Mouse (Mus musculus): ENCODE data around the gene Rps6kb2.
A peak's percentile ranks its signal among the peaks of the same experiment; 100 is the strongest.

Rps6kb2 gene

DNA sequence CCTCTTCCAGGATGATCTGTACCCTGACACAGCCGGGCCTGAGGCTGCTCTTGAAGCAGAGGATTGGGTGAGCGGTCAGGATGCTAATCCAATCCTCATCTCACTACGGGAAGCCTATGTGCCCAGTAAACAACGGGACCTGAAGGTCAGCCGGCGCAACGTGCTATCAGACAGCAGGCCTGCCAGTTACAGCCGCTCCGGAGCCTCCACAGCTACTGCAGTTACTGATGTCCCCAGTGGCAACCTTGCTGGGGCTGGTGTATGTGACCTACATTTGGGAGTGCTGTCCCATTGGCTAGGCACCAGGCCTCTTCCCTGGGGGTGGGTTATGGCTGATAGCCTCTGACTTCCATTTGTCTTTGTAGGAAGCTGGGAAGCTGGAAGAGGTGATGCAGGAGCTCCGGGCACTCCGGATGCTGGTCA is 9.9 kb downstream of the Rps6kb2 start, which contains the start of gene Ptprcap:
Gene Ptprcap (plus strand): TSS at position 373 of the 423 bp plus-strand sequence.
- DNase-seq: no peak

DNA sequence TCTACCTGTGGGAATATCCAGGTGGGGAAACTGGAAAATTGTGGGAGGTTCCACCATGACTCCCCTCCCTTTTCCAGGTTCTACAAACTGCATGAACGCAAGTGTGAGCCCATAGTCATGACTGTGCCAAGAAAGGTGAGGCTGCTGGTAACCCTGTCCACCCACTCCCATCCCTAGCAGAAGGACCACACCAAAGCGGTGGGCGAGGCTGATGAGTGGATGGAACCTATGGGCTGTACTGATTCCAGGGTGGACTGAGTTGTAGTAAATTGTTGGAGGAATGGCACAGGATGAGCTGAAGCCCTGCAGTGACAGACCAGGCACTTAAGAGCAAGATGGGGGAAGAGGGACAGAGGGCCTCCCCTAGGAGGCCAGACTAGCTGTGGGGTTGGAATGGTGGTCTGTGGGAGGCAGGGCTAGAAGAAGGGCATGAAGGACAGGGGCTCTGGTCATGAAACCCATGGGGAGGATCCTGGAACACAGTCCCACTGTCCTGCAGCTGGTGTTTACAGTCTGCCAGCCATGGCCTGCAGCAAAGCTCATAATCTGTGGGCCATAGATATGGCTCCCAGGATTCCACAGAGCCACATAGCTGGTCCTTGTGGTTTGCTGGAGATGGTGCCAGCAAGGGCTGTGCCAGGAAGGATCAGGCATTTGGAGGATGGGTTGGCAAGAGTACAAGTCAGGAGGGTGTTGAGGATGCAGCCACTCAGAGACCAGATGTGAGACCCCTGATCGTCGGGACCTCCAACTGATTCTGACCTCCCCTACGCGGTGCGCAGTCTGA is 10.5 kb downstream of the Rps6kb2 start:
- no peak for DNase-seq

DNA sequence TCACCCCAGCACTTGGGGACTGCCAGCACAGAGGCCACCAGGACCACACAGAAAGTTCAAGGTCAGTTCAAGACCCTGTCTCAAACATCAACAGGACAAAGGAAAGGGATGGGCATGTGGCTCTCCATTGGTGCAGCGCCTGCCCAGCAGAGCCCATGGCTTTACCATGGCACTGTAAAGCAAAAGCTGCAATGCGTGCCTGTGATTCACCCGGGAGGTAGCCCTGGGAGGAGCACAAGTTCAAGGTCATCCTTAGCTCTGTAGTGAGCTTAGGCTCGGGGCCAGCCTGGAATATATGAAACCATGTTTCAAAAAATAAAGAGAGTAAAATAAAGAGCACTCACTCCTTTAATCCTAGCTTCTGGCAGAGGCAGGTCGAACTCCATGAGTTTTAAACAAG is 11.3 kb downstream of the Rps6kb2 start:
- DNase-seq: no peak

DNA sequence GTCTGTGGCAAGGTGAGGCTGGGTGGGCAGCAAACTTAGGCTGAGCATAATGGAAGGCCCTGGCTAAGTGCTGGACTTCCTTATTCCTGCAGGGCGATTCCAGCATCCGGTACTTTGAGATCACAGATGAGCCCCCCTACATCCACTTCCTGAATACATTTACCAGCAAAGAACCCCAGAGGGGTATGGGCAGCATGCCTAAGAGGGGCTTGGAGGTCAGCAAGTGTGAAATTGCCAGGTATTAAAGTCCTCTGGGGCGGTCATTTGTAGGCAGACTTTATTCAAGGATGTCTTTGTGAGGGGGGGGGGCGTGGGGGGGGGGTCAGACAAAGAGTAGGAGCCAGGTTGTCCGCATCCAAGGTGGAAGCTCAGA is 11.7 kb downstream of the Rps6kb2 start:
- no peak for DNase-seq

DNA sequence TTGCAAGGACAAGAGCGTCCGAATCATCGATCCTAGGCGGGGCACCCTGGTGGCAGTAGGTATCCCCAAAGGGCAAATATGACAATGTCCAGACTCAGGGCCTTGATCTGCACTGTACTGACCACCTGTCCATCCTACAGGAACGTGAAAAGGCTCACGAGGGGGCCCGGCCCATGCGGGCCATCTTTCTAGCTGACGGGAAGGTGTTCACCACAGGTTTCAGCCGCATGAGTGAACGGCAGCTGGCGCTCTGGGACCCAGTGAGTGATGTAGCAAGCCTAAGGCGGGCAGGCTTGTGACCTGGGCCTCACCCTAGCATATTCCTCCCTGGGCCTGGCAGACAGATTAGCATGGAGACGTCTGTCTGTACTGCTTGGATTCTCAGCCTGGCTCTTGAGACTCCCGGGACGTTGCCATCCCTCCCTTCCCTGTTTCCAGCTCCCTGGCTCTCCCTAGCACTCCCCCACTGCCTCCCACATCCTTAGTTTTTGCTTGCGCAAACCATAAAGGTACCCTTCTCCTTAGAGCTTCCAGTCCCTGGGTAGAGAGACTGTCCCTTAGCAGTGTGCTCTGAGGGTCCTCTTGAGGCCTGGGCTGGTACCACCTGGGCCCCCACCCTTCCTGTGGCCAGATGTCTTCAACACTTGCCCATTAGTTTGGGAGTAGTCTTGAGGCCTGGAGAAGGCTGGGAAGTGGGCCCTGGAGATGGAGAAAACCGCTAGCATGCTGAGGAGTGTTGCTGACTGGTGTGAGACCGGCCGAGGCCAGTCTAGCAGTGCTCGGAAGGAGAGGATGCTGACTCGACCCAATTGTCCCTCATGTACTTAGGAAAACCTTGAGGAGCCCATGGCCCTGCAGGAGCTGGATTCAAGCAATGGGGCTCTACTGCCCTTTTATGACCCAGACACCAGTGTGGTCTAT is 12.3 kb downstream of the Rps6kb2 start:
- no peak for DNase-seq

DNA sequence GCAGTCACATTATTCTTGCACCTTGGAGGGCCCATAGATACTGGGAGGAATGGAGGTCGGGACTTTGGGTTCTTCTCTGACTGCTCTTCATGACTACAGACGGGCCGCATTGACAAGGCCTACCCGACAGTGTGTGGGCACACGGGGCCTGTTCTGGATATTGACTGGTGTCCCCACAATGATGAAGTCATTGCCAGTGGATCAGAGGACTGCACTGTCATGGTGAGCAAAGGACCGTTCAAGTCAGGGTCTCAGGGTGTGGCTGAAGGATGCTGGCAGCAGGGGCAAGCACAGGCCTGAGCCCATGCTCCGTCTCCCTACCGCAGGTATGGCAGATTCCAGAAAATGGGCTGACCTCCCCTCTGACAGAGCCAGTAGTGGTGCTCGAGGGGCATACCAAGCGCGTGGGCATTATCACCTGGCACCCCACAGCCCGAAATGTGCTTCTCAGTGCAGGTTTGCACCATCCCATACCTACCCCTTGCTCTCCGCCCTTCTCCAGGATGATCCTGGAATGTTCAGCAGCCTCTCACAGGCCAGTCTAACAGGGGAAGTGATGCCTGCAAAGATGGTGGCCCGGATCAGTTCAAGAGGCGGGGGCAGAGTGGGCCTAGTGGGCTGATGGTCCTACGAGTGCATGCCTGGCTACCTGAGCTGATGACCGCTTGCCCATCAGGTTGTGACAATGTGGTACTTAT is 13.2 kb downstream of the Rps6kb2 start:
- no peak for DNase-seq

DNA sequence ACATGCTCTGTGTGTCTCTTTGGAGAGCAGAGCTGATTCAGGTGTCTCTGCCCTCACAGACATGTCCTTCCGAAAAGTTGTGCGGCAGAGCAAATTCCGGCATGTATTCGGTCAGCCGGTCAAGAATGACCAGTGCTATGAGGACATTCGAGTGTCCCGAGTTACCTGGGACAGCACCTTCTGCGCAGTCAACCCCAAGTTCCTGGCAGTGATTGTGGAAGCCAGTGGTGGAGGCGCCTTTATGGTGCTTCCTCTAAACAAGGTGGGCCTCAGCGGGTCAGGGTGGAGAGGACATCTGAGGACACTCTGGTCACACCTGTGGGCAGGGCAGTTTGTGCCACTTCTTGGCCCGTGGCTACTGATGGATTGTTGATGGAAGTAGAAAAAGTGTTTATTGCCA is 13.9 kb downstream of the Rps6kb2 start:
- DNase-seq: no peak

DNA sequence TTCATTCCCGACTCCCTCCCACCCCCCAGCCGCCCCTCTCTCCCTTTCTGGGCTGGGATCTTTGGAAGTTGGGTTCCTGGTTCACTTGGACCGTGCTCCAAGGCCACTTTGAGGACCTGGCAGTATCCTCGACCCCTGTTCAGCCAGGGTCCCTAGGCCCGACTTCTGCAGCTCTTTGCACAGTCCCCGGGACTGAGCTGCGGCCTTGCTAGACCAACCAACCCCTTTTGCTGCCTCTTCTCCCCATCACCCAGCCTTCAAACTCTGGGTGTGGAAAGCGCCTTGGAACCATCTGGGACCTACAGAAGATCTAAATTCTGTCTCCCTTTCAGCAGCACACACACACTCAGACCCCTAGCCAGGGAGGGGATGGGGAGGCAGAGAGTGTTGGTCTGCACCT is 14.3 kb downstream of the Rps6kb2 start:
- DNase-seq: no peak

DNA sequence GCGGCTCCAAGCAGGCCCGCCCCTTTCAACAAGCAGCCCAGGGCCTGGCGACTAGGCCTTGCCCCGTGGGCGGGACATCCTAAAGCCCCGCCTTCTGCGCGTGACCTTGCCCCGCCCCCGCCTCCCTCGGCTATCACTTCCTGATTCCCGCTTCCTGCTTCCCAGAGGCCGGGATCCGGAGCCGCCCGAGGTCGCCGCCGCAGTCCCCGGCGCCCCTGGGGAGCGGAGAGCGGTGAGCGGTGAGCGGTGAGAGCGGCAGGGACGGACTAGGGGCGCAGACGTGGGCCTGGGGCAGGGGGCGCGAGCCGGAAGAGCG is 14.7 kb downstream of the Rps6kb2 start, which contains the start of gene Coro1b:
Gene Coro1b (plus strand): TSS at position 129 of the 316 bp plus-strand sequence.
- peak; percentile 98 for DNase-seq

DNA sequence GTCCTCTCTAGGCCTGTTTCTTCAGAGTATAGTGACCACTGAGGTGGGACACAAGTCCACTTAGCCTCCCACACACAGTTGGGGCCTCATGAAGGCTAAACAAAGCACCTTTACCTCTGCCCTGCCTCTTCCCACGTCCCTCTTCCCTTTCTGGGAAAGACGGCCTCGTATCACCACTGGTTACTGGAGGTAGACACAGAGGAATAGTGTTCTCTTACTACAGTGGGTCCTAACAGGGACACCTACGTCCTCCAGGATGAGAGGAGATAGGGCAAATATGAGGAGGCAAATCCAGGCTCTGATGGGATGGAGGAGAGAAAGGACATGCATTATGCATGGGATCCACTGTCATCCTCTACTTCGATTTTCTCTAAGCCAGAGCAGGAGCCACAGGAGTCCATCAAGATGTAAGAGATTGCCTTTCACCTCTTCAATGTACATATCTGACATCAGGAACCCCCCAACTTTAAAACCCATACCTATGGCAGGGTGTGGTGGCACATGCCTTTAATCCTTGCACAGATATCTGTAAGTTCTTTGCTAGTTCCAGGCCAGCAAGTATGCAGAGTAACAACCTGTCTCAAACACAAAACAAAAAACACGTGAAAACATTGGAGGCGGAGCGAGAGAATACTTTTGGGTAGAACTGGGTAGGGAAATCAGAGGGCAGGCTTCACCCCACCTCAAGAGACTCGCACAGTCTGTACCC is 15.2 kb downstream of the Rps6kb2 start:
- DNase-seq: no peak

DNA sequence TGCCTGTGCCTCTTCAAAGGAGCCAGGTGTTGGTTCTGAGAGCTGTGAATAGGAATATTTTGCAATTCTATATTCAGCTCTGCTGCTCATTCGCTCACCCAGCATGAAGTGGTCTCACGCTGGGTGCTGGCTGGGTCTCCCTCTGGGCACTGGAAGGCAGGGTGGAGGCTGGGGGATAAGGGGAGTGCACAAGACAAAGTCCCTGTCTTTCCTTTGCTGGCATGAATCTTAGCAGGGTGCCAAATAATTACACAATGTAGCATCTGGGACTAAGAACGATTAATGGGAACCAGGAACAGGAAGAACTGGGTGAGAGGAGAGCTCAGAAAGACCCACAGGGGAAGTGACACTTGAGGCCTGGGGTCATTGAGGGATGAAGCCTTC is 16.1 kb downstream of the Rps6kb2 start:
- no peak for DNase-seq

DNA sequence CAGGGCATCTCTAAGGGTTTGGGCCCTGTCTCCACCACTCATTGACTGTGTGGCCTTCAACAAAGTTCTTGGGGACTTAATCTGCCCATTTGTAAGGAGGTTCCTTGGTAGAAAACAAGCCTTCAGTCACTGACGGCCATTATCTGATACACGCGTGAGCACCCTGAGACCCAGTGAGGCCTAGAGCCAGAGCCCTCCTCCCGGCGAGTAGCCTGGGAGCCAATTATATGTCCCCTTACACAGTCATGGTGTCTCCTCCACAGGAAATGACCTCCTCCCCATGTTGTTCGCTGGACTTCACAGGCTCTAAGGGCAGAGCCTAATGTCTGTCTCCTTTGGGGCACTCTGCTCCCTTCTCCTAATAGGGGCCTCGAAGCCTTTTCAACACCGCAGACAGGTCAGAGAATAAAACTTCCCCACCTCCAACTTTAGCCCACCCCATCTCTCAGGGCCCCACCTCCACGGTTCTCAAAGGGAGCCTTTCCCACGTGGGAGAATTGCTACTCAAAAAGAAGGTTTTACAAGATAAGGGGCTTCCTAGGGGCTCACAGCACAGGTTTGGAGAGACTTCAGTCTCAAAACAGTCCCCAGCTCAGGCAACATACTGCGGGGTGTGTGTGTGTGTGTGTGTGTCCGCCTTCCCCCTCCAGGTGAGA is 16.7 kb downstream of the Rps6kb2 start:
- DNase-seq: no peak

DNA sequence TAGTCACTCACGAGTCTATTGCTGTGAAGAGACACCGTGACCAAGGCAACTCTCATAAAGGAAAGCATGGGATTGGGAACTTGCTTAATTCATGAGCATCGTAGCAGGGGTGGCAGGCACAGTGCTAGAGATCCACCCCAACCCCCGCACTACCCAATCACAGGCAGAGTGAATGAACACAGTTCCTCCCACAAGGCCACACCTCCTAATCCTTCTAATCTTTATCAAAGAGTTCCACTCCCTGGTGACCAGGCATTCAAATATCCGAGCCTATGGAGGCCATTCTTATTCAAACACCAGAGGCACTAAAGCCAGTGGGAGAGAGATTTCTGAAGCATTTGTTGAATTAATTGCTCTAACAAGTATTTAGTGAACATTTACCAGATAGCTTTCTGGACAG is 17.2 kb downstream of the Rps6kb2 start:
- DNase-seq: no peak

DNA sequence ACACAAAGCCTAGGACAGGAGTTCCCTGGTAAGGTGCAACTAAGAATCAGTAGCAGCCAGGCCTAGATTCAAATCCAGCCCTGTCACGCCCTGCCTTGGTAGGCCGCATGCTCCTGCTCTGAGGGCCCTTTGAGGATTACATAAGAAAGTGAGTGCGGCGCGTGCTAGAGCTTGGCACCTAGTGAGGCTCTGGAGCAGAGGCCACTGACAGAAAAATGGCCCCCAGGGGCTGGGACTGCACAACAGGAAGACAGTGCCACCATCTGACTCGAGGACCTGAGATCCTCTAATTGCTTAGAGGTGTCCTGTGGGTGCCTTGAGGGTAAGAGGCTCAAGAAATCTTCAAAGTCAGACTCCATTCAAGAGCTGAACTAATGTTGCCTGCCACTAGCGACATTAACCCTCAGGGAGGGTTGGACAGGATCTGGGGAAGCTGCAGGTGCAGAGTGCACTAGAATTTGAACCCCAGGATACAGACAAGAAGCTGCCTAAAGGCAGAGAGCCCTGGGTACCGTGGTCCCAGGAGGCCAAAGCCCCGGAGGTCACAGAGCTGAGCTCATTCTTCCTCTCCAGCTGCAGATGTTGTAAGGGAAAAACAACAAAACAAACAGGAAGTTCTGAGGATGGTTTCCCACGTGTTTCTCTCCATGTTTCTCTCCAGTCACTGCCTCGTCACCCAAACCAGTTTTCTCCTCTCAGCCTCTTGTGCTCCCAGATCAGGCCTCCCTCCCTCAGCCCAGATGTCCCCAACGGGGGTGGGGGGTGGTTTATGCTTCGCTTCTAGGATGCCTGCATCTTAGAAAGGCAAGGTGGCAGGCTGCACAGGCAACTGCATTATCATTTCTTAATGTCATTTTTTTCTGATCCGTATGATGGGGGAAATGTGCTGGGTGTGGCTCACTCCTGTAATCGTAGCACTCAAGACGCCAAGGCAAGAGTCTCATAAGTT is 18.3 kb downstream of the Rps6kb2 start:
- DNase-seq: no peak

DNA sequence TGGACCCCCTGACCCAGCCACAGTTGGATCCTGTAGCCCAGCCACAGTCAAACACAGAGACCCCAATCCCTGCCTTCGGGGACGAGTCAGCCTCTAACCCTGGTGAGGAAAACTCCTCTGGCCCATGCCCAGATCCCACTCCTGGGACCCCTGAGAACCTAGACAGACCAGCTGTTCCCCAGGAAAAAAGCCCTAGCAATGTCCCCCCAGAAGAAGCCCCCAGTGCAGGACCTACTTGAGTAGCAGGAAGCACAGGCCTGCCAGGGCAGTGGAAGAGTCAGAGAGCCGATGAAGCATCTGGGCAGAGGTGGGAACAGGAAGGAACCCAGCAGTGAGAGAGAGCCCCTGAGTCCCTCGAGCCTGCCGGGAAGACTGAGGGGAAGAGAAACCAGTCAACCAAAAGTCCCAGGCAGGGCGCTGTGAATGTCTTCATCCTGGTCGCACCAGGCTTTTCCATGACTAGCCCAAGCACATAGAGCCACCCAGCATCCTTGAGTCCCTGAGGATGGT is 19.3 kb downstream of the Rps6kb2 start, which contains the start of gene Cabp4:
Gene Cabp4 (minus strand): TSS at position 275 of the 510 bp plus-strand sequence.
- no peak for DNase-seq

DNA sequence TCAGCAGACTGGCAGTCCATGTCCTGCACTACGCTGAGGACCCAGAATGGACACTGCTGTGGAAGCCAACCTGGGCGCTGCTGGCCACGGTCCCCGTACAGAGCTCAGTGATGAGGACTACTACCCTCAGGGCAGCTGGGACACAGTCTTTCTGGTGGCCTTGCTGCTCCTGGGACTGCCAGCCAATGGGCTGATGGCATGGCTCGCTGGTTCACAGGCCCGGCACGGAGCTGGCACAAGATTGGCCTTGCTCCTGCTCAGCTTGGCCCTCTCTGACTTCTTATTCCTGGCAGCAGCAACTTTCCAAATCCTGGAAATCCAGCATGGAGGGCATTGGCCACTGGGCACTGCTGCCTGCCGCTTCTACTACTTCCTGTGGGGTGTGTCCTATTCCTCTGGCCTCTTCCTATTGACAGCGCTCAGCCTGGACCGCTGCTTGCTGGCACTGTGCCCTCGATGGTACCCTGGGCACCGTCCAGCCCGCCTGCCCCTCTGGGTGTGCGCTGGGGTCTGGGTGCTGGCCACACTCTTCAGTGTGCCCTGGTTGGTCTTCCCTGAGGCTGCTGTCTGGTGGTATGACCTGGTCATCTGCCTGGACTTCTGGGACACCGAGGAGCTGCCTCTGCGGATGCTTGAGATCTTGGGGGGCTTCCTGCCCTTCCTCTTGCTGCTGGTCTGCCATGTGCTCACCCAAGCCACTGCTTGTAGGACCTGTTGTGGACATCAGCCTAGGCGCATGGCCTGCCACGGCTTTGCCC is 20.6 kb downstream of the Rps6kb2 start:
- DNase-seq: no peak

DNA sequence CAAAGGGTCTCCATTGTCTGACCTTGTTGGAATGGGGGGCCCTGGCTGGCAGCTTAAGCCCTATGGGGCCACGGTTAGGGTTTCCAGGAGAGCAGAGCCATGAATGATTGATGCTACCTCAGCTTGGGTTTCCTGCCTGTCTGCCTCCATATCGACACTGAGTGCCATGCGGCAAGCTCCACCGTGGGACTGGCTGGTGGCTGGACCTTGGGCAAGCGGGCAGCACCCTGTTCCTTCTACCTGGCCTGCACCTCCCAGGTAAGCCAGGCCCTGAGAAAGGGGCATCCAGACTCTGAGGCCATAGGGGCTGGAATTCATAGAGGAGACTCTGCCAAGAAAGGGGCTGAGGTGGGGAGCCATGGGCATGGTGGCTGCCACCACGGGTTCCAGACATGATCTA is 23.0 kb downstream of the Rps6kb2 start:
- DNase-seq: no peak

DNA sequence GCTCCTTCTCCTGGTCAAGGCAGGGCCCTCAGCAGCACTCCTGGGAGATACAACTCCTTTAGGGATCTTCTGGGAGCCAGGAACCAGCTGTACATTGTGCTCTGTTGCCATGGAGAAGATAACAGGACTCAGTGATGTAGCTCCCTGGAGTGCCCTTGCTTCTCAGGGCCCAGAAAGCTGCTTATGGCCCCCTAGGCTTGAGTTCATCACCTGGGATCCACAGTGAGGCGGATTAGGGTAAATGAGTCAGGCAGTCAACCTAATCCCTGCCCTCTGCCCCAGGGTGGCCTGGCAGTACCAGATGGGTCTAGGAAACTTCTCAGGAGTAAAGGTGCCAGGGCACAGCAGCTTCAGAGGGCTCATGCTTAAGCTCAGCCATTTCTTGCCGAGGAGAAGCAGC is 23.7 kb downstream of the Rps6kb2 start, which contains the start of gene Gpr152:
Gene Gpr152 (plus strand): TSS at position 342 of the 400 bp plus-strand sequence.
- DNase-seq: no peak

DNA sequence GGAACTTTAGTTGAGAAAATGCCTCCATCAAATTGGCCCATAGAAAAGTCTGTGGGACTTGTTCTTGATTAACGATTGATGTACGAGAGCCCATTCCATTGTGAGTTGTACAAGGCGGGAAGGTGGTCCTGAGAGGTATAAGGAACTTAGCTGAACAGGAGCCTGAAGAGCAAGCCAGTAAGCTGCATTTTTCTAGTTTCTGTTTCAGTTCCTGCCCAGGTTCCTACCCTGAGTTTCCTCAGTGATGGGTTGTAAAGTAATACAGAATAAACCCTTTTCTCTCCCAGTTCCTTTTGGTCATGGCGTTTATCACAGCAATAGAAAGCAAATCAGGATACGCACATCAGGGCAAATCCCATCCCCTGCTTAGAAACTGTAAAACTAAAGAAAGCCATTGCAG is 25.2 kb downstream of the Rps6kb2 start:
- DNase-seq: no peak

DNA sequence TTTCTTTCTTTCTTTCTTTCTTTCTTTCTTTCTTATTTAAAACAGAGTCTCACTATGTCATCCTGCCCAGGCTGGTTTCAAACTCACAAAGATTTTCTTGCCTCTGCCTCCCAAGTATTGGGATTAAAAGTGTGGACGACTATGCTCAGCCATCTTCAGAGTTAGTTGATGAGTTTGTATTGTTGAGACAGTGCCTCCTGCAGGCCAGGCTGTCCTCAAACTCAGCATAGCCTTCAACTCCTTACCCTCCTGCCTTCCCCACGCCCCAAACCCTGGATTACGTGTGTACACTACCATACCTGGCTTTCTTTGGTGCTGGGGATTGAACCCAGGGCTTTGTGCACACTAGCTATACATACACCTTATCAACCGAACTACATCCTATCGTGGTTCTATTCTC is 26.7 kb downstream of the Rps6kb2 start:
- no peak for DNase-seq

All from lung, postnatal 14 days (tissue).